Mouse (Mus musculus): ENCODE results near the gene Ccng1.
"Not testable (repeated sequence)": the region's sequence is repeated elsewhere in the genome, so short reads cannot be mapped to it uniquely, and the experiment has no call there.

The Ccng1 gene

DNA sequence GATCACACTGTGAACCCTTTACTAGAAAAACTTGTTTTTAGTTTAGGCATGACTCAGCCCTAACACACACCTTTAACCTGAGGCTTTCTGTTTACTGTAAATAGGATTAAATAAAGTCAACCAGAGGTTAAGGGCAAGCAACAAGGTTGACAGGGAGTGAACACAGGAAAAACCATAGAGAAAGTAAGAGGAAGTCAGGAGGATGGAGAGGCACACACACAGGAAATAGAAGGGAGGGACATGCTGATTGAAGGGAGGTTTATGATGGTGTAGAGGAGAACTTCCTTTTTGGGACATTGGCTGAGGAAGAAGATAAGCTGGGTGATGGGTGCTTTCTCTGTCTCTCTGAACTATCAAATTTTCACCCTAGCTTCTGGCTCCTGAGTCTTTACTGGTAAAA lies 36.8 kb downstream of the Ccng1 start:
- no peak for DNase-seq (ENCODE audit: low read depth, low spot score)

GRCm38 (mm10) chr11:40715524-40715923 lies 39.6 kb downstream of the Ccng1 start:
- DNase-seq (ENCODE audit: low read depth, low spot score): no peak

- DNase-seq (ENCODE audit: low read depth, low spot score): no peak
Observed at GRCm38 (mm10) chr11:40713858-40714257, 41.3 kb downstream of the Ccng1 start.

GRCm38 (mm10) chr11:40709899-40710298 lies 45.2 kb downstream of the Ccng1 start:
- DNase-seq (ENCODE audit: low read depth, low spot score): not testable (repeated sequence)
